Mouse (Mus musculus) liver, postnatal 0 days (tissue): Measurements from ENCODE around the gene Psmb3. TPM values are rescaled to one million over a fixed set of nuclear protein-coding genes. Genes with fewer than 3 reads are reported as not detected.

Experiments
- ATAC-seq: fragments of 200-750 bp; cut with Nextera tagmentation; 2 replicates; pipeline ENCODE4 v1.8.0; 2017; ENCODE audit warnings: mild to moderate bottlenecking, moderate library complexity
- DNase-seq: peaks from one replicate; pipeline ENCODE4 v3.0.0-alpha.2; 2016
- H3K27ac ChIP-seq: fragments of 300-500 bp; sonication (generic); 2 replicates; pipeline ENCODE4 v1.5.1; 2014; ENCODE audit warnings: antibody characterized with exemption, moderate library complexity, mild to moderate bottlenecking, low read depth
- H3K27me3 ChIP-seq: fragments of 300-500 bp; sonication (generic); 2 replicates; pipeline ENCODE4 v1.6.1; 2014; ENCODE audit warnings: low read length, control low read depth, mixed read lengths; ENCODE audit not compliant: insufficient read depth
- H3K36me3 ChIP-seq: fragments of 300-500 bp; sonication (generic); replicated peaks from 2 replicates; pipeline ENCODE4 v1.6.1; 2014; ENCODE audit warnings: mild to moderate bottlenecking, control low read depth, low read length, moderate library complexity, mixed read lengths; ENCODE audit not compliant: insufficient read depth
- H3K4me1 ChIP-seq: fragments of 300-500 bp; sonication (generic); 2 replicates; pipeline ENCODE4 v1.6.1; 2014; ENCODE audit warnings: antibody characterized with exemption, mild to moderate bottlenecking, control low read depth; ENCODE audit not compliant: insufficient read depth
- H3K4me2 ChIP-seq: fragments of 300-500 bp; sonication (generic); 2 replicates; pipeline ENCODE4 v1.6.1; 2014; ENCODE audit warnings: low read depth, mild to moderate bottlenecking, low read length, moderate library complexity, mixed read lengths
- H3K4me3 ChIP-seq: fragments of 300-500 bp; sonication (generic); 2 replicates; pipeline ENCODE4 v1.5.1; 2014; ENCODE audit warnings: low read depth, low read length
- H3K9ac ChIP-seq: fragments of 300-500 bp; sonication (generic); replicated peaks from 2 replicates; pipeline ENCODE4 v1.6.1; 2014; ENCODE audit warnings: mild to moderate bottlenecking, moderate library complexity
- H3K9me3 ChIP-seq: fragments of 300-500 bp; sonication (generic); 2 replicates; pipeline ENCODE4 v1.6.1; 2016; ENCODE audit warnings: mild to moderate bottlenecking, control low read depth, low read length, mixed read lengths
- CTCF ChIP-seq: sonication (generic); IDR thresholded peaks from 2 replicates; pipeline ENCODE4 v1.5.1; 2016; ENCODE audit warnings: antibody characterized with exemption, low read depth
- EP300 ChIP-seq: IDR thresholded peaks from 2 replicates; pipeline ENCODE4 v1.6.1; 2016; ENCODE audit warnings: antibody characterized with exemption, low read depth, mild to moderate bottlenecking
- WGBS: fragments of 180-500 bp; shearing (Covaris S2); extraction: QIAGEN DNeasy Blood & Tissue Kit; methylation state at CpG from one replicate; pipeline ENCODE4 v1.1.7; 2014; ENCODE audit not compliant: insufficient replicate concordance; 5-methylcytosine and 5-hydroxymethylcytosine counted together
- polyA plus RNA-seq: library from polyadenylated mRNA; unstranded; fragments of >200 nt; fragmentation: Nextera tagmentation; extraction: Ambion mirVana; gene quantifications from 2 replicates; pipeline ENCODE4 v1.2.1, GENCODE M21; 2015

The Psmb3 gene
- polyA plus RNA-seq, 1 experiment from 2014 or later: 267 TPM

- Histone ChIP-seq H3K27ac (no peak overlapping the region), H3K4me2 (no peak overlapping the region), H3K9me3 (no peaks in the 10 kb centered on the region), H3K9ac (no peak overlapping the region), H3K4me3 (no peak overlapping the region), H3K27me3 (peaks cover 24% of the 10 kb centered on the region), H3K4me1 (peaks cover 11% of the 10 kb centered on the region; the same call in 1 of the 2 replicates), H3K36me3 (peaks cover 3% of the 10 kb centered on the region)
- TF ChIP-seq EP300 (no peak), CTCF (peak; percentile 52)
- DNase-seq (no peak), ATAC-seq (no peak)
- WGBS: 83% methylated on average over 7 of the region's 7 CpGs
Measured at GRCm38 (mm10) chr11:97666221-97666620, 37.0 kb upstream of the Psmb3 start.

- no peak for DNase-seq
- Histone ChIP-seq H3K9me3 (no peaks in the 10 kb centered on the region), H3K9ac (no peak overlapping the region), H3K27ac (no peak overlapping the region), H3K4me1 (peaks cover 5% of the 10 kb centered on the region; the same call in 1 of the 2 replicates), H3K27me3 (peaks cover 19% of the 10 kb centered on the region), H3K4me3 (no peak overlapping the region), H3K4me2 (no peak overlapping the region), H3K36me3 (peaks cover 3% of the 10 kb centered on the region)
- ATAC-seq: no peak
- WGBS: 79% methylated on average over 15 of the region's 15 CpGs
- no peak for TF ChIP-seq CTCF
- no peak for TF ChIP-seq EP300
Measured at GRCm38 (mm10) chr11:97666794-97667193, 36.4 kb upstream of the Psmb3 start.

DNA sequence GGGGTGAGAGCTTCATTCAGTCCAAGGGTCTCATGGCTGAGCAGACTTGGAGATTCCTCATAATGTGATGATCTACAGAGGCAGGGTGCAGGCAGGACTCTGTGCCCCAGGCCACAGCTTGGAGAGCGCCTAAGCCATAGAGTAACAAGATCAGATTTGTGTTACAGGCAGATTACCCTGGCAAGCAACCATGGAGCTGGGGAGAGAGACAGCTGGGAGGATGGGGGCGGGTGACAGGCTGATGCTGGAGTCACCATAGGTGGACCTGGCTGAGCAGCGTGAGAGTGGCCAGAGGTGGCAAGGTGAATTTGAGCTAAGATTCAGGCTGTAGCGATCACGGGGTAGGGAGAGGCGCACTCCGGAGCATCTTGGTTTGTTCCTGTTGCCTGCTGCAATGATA, 35.0 kb upstream of the Psmb3 start:
- WGBS: 87% methylated on average over 7 of the region's 7 CpGs
- TF ChIP-seq CTCF (no peak), EP300 (no peak)
- Histone ChIP-seq H3K4me1 (no peaks in the 10 kb centered on the region), H3K4me2 (no peak overlapping the region), H3K9ac (no peak overlapping the region), H3K27me3 (peaks cover 12% of the 10 kb centered on the region), H3K27ac (no peak overlapping the region), H3K4me3 (no peak overlapping the region), H3K9me3 (no peaks in the 10 kb centered on the region), H3K36me3 (peaks cover 6% of the 10 kb centered on the region)
- ATAC-seq: no peak
- DNase-seq: no peak

- no peak for DNase-seq
- Histone ChIP-seq H3K9ac (no peak overlapping the region), H3K36me3 (peaks cover 14% of the 10 kb centered on the region), H3K4me1 (no peaks in the 10 kb centered on the region), H3K27ac (no peak overlapping the region), H3K27me3 (peaks cover 5% of the 10 kb centered on the region; the same call in 1 of the 2 replicates), H3K4me2 (no peak overlapping the region), H3K9me3 (no peaks in the 10 kb centered on the region), H3K4me3 (no peak overlapping the region)
- no peak for TF ChIP-seq CTCF
- TF ChIP-seq EP300: no peak
- 82% methylated on average over 15 of the region's 15 CpGs for WGBS
- ATAC-seq: no peak
Measured at GRCm38 (mm10) chr11:97669268-97669667, 33.9 kb upstream of the Psmb3 start.

GRCm38 (mm10) chr11:97669829-97670228, 33.4 kb upstream of the Psmb3 start:
- H3K36me3 ChIP-seq: peaks cover 16% of the 10 kb centered on the region
- no peak overlapping the region for H3K27ac ChIP-seq
- H3K4me1 ChIP-seq: no peaks in the 10 kb centered on the region
- H3K27me3 ChIP-seq: 0 out of 2 replicates have a peak, but pooled peaks cover 1% of the 10 kb centered on the region
- H3K9ac ChIP-seq: no peak overlapping the region
- no peak overlapping the region for H3K4me3 ChIP-seq
- no peak overlapping the region for H3K4me2 ChIP-seq
- DNase-seq: no peak
- 36% methylated on average over 6 of the region's 6 CpGs for WGBS
- no peaks in the 10 kb centered on the region for H3K9me3 ChIP-seq
- TF ChIP-seq EP300: no peak
- TF ChIP-seq CTCF: no peak
- no peak for ATAC-seq

GRCm38 (mm10) chr11:97670234-97671176, 32.7 kb upstream of the Psmb3 start:
- Histone ChIP-seq H3K9ac (no peak overlapping the region), H3K27me3 (no peaks in the 10 kb centered on the region), H3K4me3 (no peak overlapping the region), H3K36me3 (peaks cover 16% of the 10 kb centered on the region), H3K27ac (no peak overlapping the region), H3K4me2 (no peak overlapping the region), H3K4me1 (no peaks in the 10 kb centered on the region), H3K9me3 (no peaks in the 10 kb centered on the region)
- DNase-seq (no peak), ATAC-seq (no peak)
- WGBS: 71% methylated on average over 13 of the region's 13 CpGs
- TF ChIP-seq CTCF (no peak), EP300 (no peak)
